25 mouse cellular contexts compared by ENCODE assay signal in the genomic region with DNA sequence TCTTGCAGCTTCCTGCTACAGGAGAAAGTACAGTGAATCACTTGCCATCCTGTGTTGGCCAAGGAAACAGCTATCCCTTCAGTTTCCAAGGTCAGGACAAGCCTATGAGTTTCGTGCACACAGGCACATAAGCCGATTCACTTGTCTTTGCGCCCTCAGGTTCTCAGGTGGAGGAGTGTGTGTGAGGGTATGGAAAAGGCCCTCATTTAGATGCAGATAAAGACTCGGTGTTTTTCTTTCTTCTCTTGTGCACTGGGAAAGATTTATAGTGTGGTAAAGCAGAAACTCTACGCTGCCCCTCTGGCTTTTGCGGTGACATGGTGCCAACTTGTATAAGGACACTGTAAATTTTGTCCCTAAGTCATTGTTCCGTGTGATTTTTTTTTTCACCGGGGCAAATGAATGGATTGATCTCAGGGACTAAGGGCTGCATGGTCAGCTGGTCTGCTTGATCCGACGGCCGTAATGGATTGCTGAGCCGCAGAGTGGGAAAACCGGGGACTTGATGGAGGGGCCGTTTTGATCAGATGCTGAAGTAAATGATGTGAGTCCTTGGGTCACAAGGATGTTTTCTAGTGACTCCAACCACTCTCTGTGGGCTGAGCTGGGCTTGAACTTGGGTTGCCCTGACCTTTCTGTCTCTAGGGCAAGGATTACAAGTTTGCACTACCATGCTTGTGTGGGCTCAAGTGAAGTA.
A peak's percentile ranks its signal among the peaks of the same experiment; 100 is the strongest.
DNase-seq lines count a peak whose midpoint lies in the region; ATAC-seq and TF ChIP-seq lines count a peak whose summit lies in the region.
"Had no signal": no experiment of that assay in that cellular context is flagged by ENCODE, and none has a peak within 500 bp of the region (broad histone marks: within the 10 kb centered on the region; RNA-seq: fewer than 3 reads in every experiment).

No protein-coding gene starts in this region.

- no peak overlapping the region for H3K27ac ChIP-seq in heart, embryonic 11.5 days (ENCODE audit: low read depth, low read length)
- peak overlapping the region; percentile 37; the same call in 1 of the 2 replicates for H3K27ac ChIP-seq in kidney, embryonic 15.5 days
- no peak overlapping the region for H3K27ac ChIP-seq in kidney, postnatal 0 days
- peak overlapping the region; percentile 5; the same call in 1 of the 2 replicates for H3K27ac ChIP-seq in limb, embryonic 10.5 days
- H3K27ac ChIP-seq in hindbrain, embryonic 12.5 days = no peak overlapping the region
- H3K27ac ChIP-seq: embryonic facial prominence, embryonic 10.5 days; embryonic facial prominence, embryonic 12.5 days; forebrain, embryonic 13.5 days had no signal

- no peak overlapping the region for H3K4me2 ChIP-seq in heart, embryonic 11.5 days
- no peak overlapping the region for H3K4me2 ChIP-seq in kidney, embryonic 15.5 days
- H3K4me2 ChIP-seq in kidney, postnatal 0 days (ENCODE audit: low read length) = no peak overlapping the region
- no peak overlapping the region for H3K4me2 ChIP-seq in hindbrain, embryonic 12.5 days (replicated peaks)
- H3K4me2 ChIP-seq: embryonic facial prominence, embryonic 12.5 days; forebrain, embryonic 13.5 days had no signal

- no peak for ATAC-seq in heart, embryonic 11.5 days (replicated peaks; ENCODE audit: insufficient number of reproducible peaks, low FRiP score, low TSS enrichment)
- ATAC-seq in kidney, embryonic 15.5 days (replicated peaks; ENCODE audit: low FRiP score) = 0 out of 2 replicates have a peak, but pooled peaks have one; percentile 50
- no peak for ATAC-seq in kidney, postnatal 0 days (replicated peaks; ENCODE audit: low FRiP score, low read depth)
- ATAC-seq in hindbrain, embryonic 12.5 days (ENCODE audit: low FRiP score) = no peak
- ATAC-seq: activated CD4-positive, CD25-positive, alpha-beta regulatory T cell, adult 4 months; CD4-positive, CD25-positive, alpha-beta regulatory T cell, adult 4 months; forebrain, embryonic 13.5 days; Patski had no signal

- peak; percentile 59 for DNase-seq in heart, adult 11 months
- DNase-seq in kidney, postnatal 4 days = no peak
- DNase-seq in kidney, postnatal 0 days (ENCODE audit: low spot score) = peak; percentile 49
- no peak for DNase-seq in kidney, postnatal 36 days
- DNase-seq in limb, embryonic 10.5 days (ENCODE audit: low spot score) = no peak
- DNase-seq: adrenal gland, adult 8-10 months; adrenal gland, postnatal 14 days; adrenal gland, postnatal 36 days; B cell, adult 2 months; cerebellum, adult 11-12 months; cerebellum, adult 2 months; cerebellum, adult 9-10 months; cerebellum, postnatal 10 days; cerebellum, postnatal 25 days had no signal

- no peaks in the 10 kb centered on the region for H3K36me3 ChIP-seq in heart, embryonic 11.5 days (ENCODE audit: control insufficient read depth, insufficient read depth, low read length)
- H3K36me3 ChIP-seq in kidney, embryonic 15.5 days = no peaks in the 10 kb centered on the region
- H3K36me3 ChIP-seq in kidney, postnatal 0 days (ENCODE audit: insufficient read depth, low read length) = no peaks in the 10 kb centered on the region
- H3K36me3 ChIP-seq in limb, embryonic 10.5 days = no peaks in the 10 kb centered on the region
- no peaks in the 10 kb centered on the region for H3K36me3 ChIP-seq in hindbrain, embryonic 12.5 days
- H3K36me3 ChIP-seq: embryonic facial prominence, embryonic 10.5 days; embryonic facial prominence, embryonic 12.5 days; G1E had no signal

- H3K4me3 ChIP-seq in heart, embryonic 11.5 days (ENCODE audit: low read depth, low read length) = no peak overlapping the region
- no peak overlapping the region for H3K4me3 ChIP-seq in kidney, embryonic 15.5 days (replicated peaks)
- H3K4me3 ChIP-seq in kidney, postnatal 0 days (replicated peaks; ENCODE audit: low read depth, low read length) = no peak overlapping the region
- H3K4me3 ChIP-seq in limb, embryonic 10.5 days = no peak overlapping the region
- no peak overlapping the region for H3K4me3 ChIP-seq in hindbrain, embryonic 12.5 days
- H3K4me3 ChIP-seq: embryonic facial prominence, embryonic 10.5 days; embryonic facial prominence, embryonic 12.5 days; forebrain, embryonic 13.5 days had no signal

- H3K4me1 ChIP-seq in heart, embryonic 11.5 days (ENCODE audit: control insufficient read depth, insufficient read depth, low read length) = peaks cover 12% of the 10 kb centered on the region
- H3K4me1 ChIP-seq in kidney, embryonic 15.5 days = peaks cover 15% of the 10 kb centered on the region; the same call in 1 of the 2 replicates
- 0 out of 2 replicates have a peak, but pooled peaks cover 2% of the 10 kb centered on the region for H3K4me1 ChIP-seq in kidney, postnatal 0 days (replicated peaks; ENCODE audit: insufficient read depth, low read length)
- peaks cover 29% of the 10 kb centered on the region for H3K4me1 ChIP-seq in limb, embryonic 10.5 days
- no peaks in the 10 kb centered on the region for H3K4me1 ChIP-seq in hindbrain, embryonic 12.5 days
- H3K4me1 ChIP-seq: forebrain, embryonic 13.5 days had no signal

- WGBS in heart, embryonic 11.5 days (ENCODE audit: insufficient replicate concordance) = 88% methylated on average over 14 of the region's 14 CpGs
- WGBS in kidney, embryonic 15.5 days = 27% methylated on average over 14 of the region's 14 CpGs
- 37% methylated on average over 14 of the region's 14 CpGs for WGBS in kidney, postnatal 0 days
- WGBS in limb, embryonic 10.5 days = 88% methylated on average over 14 of the region's 14 CpGs
- WGBS in hindbrain, embryonic 12.5 days = 91% methylated on average over 14 of the region's 14 CpGs

- no peaks in the 10 kb centered on the region; the same call in 1 of the 2 replicates for H3K9me3 ChIP-seq in heart, embryonic 11.5 days (replicated peaks; ENCODE audit: control insufficient read depth, low read length)
- H3K9me3 ChIP-seq in kidney, embryonic 15.5 days (replicated peaks) = no peaks in the 10 kb centered on the region
- no peaks in the 10 kb centered on the region for H3K9me3 ChIP-seq in kidney, postnatal 0 days (replicated peaks; ENCODE audit: low read length)
- no peaks in the 10 kb centered on the region for H3K9me3 ChIP-seq in limb, embryonic 10.5 days (replicated peaks)
- H3K9me3 ChIP-seq in hindbrain, embryonic 12.5 days (replicated peaks) = no peaks in the 10 kb centered on the region
- H3K9me3 ChIP-seq: embryonic facial prominence, embryonic 10.5 days; forebrain, embryonic 13.5 days had no signal

- no peaks in the 10 kb centered on the region for H3K27me3 ChIP-seq in heart, embryonic 11.5 days (ENCODE audit: control insufficient read depth, insufficient read depth, low read length)
- H3K27me3 ChIP-seq in kidney, embryonic 15.5 days = no peaks in the 10 kb centered on the region
- H3K27me3 ChIP-seq in kidney, postnatal 0 days (ENCODE audit: insufficient read depth, low read length) = no peaks in the 10 kb centered on the region
- H3K27me3 ChIP-seq in limb, embryonic 10.5 days (ENCODE audit: low read depth, poor library complexity, severe bottlenecking) = no peaks in the 10 kb centered on the region
- no peaks in the 10 kb centered on the region for H3K27me3 ChIP-seq in hindbrain, embryonic 12.5 days
- H3K27me3 ChIP-seq: CH12.LX; embryonic facial prominence, embryonic 12.5 days; forebrain, embryonic 13.5 days; Patski had no signal

- no peak overlapping the region for H3K9ac ChIP-seq in heart, embryonic 11.5 days (ENCODE audit: low read depth, low read length)
- no peak overlapping the region for H3K9ac ChIP-seq in kidney, embryonic 15.5 days
- no peak overlapping the region for H3K9ac ChIP-seq in kidney, postnatal 0 days (ENCODE audit: low read depth, low read length)
- no peak overlapping the region for H3K9ac ChIP-seq in hindbrain, embryonic 12.5 days
- H3K9ac ChIP-seq: embryonic facial prominence, embryonic 12.5 days; forebrain, embryonic 13.5 days had no signal

- TF ChIP-seq CTCF in kidney, postnatal 0 days (IDR thresholded peaks at IDR 0.05; ENCODE audit: low read depth) = no peak

Comparison
In these comparisons a context has a peak if more than half of its experiments do, and no peak if none do; other contexts are left out.
1. DNase-seq: peak in heart, adult 11 months (single experiment) and kidney, postnatal 0 days (single experiment); none in kidney, postnatal 4 days (0 of 2), kidney, postnatal 36 days (0 of 2) and limb, embryonic 10.5 days (single experiment).
2. H3K27ac ChIP-seq: peak in kidney, embryonic 15.5 days (single experiment) and limb, embryonic 10.5 days (single experiment); none in heart, embryonic 11.5 days (single experiment), kidney, postnatal 0 days (single experiment) and hindbrain, embryonic 12.5 days (single experiment).